Mouse (Mus musculus) embryonic facial prominence, embryonic 14.5 days (tissue): ENCODE results near the gene Sorcs2. TPM values are rescaled to one million over a fixed set of nuclear protein-coding genes. Genes with fewer than 3 reads are reported as not detected.

ENCODE experiments used
- ATAC-seq: fragments of 200-750 bp; cut with Nextera tagmentation; 2 replicates; pipeline ENCODE4 v1.8.0; 2017; ENCODE audit warnings: low read depth, moderate number of reproducible peaks, moderate TSS enrichment
- DNase-seq: peaks from one replicate; pipeline ENCODE4 v3.0.0-alpha.2; 2015; ENCODE audit warnings: low spot score
- H3K27ac ChIP-seq: fragments of 300-500 bp; sonication (generic); replicated peaks from 2 replicates; pipeline ENCODE4 v1.5.1; 2014; ENCODE audit warnings: low read depth, mild to moderate bottlenecking, low read length, moderate library complexity
- H3K27me3 ChIP-seq: fragments of 300-500 bp; sonication (generic); replicated peaks from 2 replicates; pipeline ENCODE4 v1.6.1; 2014; ENCODE audit warnings: low read length; ENCODE audit not compliant: control insufficient read depth, insufficient read depth
- H3K36me3 ChIP-seq: fragments of 300-500 bp; sonication (generic); 2 replicates; pipeline ENCODE4 v1.6.1; 2014; ENCODE audit warnings: low read length, mixed read lengths; ENCODE audit not compliant: control insufficient read depth, insufficient read depth
- H3K4me1 ChIP-seq: fragments of 300-500 bp; sonication (generic); 2 replicates; pipeline ENCODE4 v1.6.1; 2014; ENCODE audit warnings: antibody characterized with exemption, low read length; ENCODE audit not compliant: control insufficient read depth, insufficient read depth
- H3K4me2 ChIP-seq: fragments of 300-500 bp; sonication (generic); 2 replicates; pipeline ENCODE4 v1.6.1; 2014; ENCODE audit warnings: low read depth, mild to moderate bottlenecking, low read length, moderate library complexity, mixed read lengths
- H3K4me3 ChIP-seq: fragments of 300-500 bp; sonication (generic); 2 replicates; pipeline ENCODE4 v1.5.1; 2014; ENCODE audit warnings: low read depth, mild to moderate bottlenecking, low read length
- H3K9ac ChIP-seq: fragments of 300-500 bp; sonication (generic); 2 replicates; pipeline ENCODE4 v1.6.1; 2014; ENCODE audit warnings: low read depth, mild to moderate bottlenecking, low read length, moderate library complexity, mixed read lengths
- H3K9me3 ChIP-seq: fragments of 300-500 bp; sonication (generic); 2 replicates; pipeline ENCODE4 v1.6.1; 2016; ENCODE audit warnings: low read length; ENCODE audit not compliant: control insufficient read depth
- WGBS: fragments of 180-500 bp; shearing (Covaris S2); extraction: QIAGEN DNeasy Blood & Tissue Kit; methylation state at CpG from one replicate; pipeline ENCODE4 v1.1.7; 2014; 5-methylcytosine and 5-hydroxymethylcytosine counted together
- polyA plus RNA-seq: library from polyadenylated mRNA; unstranded; fragments of >200 nt; fragmentation: Nextera tagmentation; extraction: Ambion mirVana; gene quantifications from 2 replicates; pipeline ENCODE4 v1.2.1, GENCODE M21; 2014

Gene Sorcs2
- polyA plus RNA-seq, 1 experiment from 2014 or later: 21.6 TPM

DNA sequence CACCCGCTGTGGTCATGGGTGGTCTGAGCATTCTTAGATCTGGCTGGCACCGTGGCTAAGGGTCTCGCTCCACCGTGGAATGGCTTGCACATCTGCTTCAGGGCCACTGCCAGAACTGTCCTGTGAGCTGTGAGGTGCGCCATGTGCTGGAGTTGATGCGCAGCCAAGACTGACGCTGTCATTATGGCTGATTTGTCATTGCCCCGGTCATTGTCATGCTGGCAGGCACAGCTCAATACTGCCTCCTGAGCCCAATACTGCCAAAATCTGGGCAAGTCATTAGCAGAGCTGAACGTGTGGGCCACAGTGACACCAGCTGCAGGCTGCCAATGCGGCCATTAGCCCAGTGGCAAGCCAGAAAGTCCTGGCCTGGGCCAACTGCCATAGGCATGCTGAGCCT is 390.3 kb downstream of the Sorcs2 start:
- ATAC-seq (no peak), DNase-seq (no peak)
- H3K9me3 ChIP-seq: no peaks in the 10 kb centered on the region
- H3K27me3 ChIP-seq: no peaks in the 10 kb centered on the region
- no peak overlapping the region for H3K4me2 ChIP-seq
- no peak overlapping the region for H3K9ac ChIP-seq
- H3K4me1 ChIP-seq: no peaks in the 10 kb centered on the region
- H3K27ac ChIP-seq: no peak overlapping the region
- peaks cover 1% of the 10 kb centered on the region; the same call in 1 of the 2 replicates for H3K36me3 ChIP-seq
- WGBS: 78% methylated on average over 10 of the region's 10 CpGs
- no peak overlapping the region for H3K4me3 ChIP-seq

DNA sequence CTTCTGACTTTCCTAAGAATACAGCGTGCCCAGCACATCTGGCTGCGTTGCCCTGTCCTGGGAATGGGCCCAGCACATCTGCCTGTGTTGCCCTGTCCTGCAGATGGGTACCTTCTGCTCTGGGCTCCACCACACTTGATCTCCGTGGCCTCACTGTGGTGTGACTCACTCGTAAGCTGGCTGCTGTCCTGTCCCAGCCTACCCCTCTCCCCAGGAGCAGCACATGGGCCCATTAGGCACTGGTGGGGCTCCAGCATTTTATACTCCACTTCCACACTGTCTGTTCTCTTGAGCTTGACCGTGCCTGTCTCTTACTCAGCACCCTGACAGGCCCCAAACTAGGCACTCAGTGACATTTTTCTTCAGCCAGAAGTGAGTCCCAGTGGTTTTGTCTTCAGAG is 391.4 kb downstream of the Sorcs2 start:
- WGBS: 78% methylated on average over 5 of the region's 5 CpGs
- no peak overlapping the region for H3K4me2 ChIP-seq
- H3K27ac ChIP-seq: no peak overlapping the region
- no peaks in the 10 kb centered on the region for H3K9me3 ChIP-seq
- no peaks in the 10 kb centered on the region for H3K27me3 ChIP-seq
- no peak for DNase-seq
- peaks cover 12% of the 10 kb centered on the region for H3K36me3 ChIP-seq
- H3K4me1 ChIP-seq: no peaks in the 10 kb centered on the region
- no peak overlapping the region for H3K9ac ChIP-seq
- H3K4me3 ChIP-seq: no peak overlapping the region
- ATAC-seq: no peak

DNA sequence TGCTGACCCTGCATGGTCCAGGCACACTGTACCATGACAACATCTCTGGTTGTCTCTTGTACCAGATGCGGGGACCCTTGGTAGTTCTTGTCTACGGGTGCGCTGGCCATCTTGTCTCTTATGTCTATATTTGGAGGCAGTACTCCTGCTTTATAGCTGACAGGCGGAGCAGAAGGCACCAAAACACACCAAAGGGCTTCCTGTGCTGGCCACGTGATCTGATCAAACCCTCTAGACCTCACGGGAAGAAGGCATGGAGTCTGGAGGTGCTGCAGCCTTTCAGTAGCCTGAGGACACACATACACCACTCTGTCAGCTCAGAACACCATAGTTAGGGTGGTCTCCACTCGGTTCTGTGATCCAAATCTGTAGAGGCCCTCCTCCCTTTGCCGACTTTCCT is 391.8 kb downstream of the Sorcs2 start:
- DNase-seq (no peak), ATAC-seq (no peak)
- WGBS: 75% methylated on average over 8 of the region's 8 CpGs
- H3K9ac ChIP-seq: no peak overlapping the region
- no peak overlapping the region for H3K4me2 ChIP-seq
- H3K9me3 ChIP-seq: no peaks in the 10 kb centered on the region
- H3K4me3 ChIP-seq: no peak overlapping the region
- peaks cover 17% of the 10 kb centered on the region for H3K36me3 ChIP-seq
- H3K27ac ChIP-seq: no peak overlapping the region
- no peaks in the 10 kb centered on the region for H3K4me1 ChIP-seq
- no peaks in the 10 kb centered on the region for H3K27me3 ChIP-seq

DNA sequence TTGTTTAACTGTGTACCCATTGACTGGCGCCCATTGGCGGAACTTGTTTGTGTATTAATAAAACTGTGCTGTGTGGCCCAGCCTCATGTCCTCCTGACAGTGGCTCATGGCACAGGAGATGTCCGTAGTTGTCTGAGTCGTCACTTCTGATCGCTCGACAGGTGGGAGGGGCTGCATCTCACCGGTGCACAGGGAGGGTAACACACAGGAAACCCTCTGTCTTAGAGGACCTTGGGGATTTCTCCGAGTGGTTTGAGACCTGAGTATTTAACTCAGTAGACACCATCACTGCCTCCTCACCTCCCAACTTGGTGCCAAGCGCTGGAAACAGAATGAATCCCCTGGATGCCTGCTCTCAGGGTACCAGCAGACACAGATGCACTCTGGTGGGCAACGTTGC is 394.1 kb downstream of the Sorcs2 start:
- H3K4me3 ChIP-seq: no peak overlapping the region
- DNase-seq (no peak), ATAC-seq (no peak)
- 82% methylated on average over 10 of the region's 10 CpGs for WGBS
- no peak overlapping the region for H3K27ac ChIP-seq
- no peak overlapping the region for H3K4me2 ChIP-seq
- H3K9ac ChIP-seq: no peak overlapping the region
- no peaks in the 10 kb centered on the region for H3K9me3 ChIP-seq
- H3K4me1 ChIP-seq: no peaks in the 10 kb centered on the region
- H3K36me3 ChIP-seq: peaks cover 35% of the 10 kb centered on the region
- H3K27me3 ChIP-seq: no peaks in the 10 kb centered on the region

GRCm38 (mm10) chr5:35989986-35990735 is 407.8 kb downstream of the Sorcs2 start:
- Histone ChIP-seq H3K9ac (no peak overlapping the region), H3K4me1 (no peaks in the 10 kb centered on the region), H3K27ac (no peak overlapping the region), H3K4me3 (no peak overlapping the region), H3K27me3 (no peaks in the 10 kb centered on the region), H3K36me3 (peaks cover 76% of the 10 kb centered on the region), H3K9me3 (no peaks in the 10 kb centered on the region), H3K4me2 (no peak overlapping the region)
- DNase-seq: no peak
- 81% methylated on average over 11 of the region's 11 CpGs for WGBS
- ATAC-seq: no peak

- WGBS: 70% methylated on average over 6 of the region's 6 CpGs
- Histone ChIP-seq H3K4me3 (no peak overlapping the region), H3K4me2 (no peak overlapping the region), H3K9me3 (no peaks in the 10 kb centered on the region), H3K27ac (no peak overlapping the region), H3K36me3 (peaks cover 79% of the 10 kb centered on the region), H3K27me3 (no peaks in the 10 kb centered on the region), H3K9ac (no peak overlapping the region), H3K4me1 (no peaks in the 10 kb centered on the region)
- DNase-seq (no peak), ATAC-seq (no peak)
Measured at GRCm38 (mm10) chr5:35989506-35989905, 408.4 kb downstream of the Sorcs2 start.

GRCm38 (mm10) chr5:35988085-35988484 is 409.9 kb downstream of the Sorcs2 start:
- DNase-seq (no peak), ATAC-seq (no peak)
- 91% methylated on average over 8 of the region's 8 CpGs for WGBS
- Histone ChIP-seq H3K27me3 (no peaks in the 10 kb centered on the region), H3K36me3 (peaks cover 83% of the 10 kb centered on the region), H3K9me3 (no peaks in the 10 kb centered on the region), H3K4me1 (no peaks in the 10 kb centered on the region), H3K27ac (no peak overlapping the region), H3K4me2 (no peak overlapping the region), H3K9ac (no peak overlapping the region), H3K4me3 (no peak overlapping the region)

DNA sequence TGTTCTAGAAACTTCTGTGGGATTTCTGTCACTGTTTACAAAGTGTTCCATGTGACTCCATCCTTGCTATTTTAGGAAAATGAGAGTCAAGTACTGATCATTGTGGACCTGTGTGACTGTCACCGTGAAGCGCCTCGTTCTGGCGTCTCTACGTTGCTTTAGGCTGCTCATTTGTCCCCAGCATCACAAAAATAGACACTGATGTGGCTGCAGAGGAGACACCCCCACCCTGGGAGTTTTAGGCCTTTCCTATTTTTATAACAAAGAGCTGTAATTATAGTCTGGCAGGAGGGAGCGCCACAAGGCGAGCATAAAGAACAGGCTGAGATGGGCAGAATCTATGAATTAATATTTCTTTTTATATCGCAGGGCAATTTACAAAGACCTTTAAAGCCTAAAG is 412.3 kb downstream of the Sorcs2 start:
- Histone ChIP-seq H3K9ac (no peak overlapping the region), H3K27ac (0 out of 2 replicates have a peak overlapping the region, but pooled peaks have one; percentile 1), H3K4me2 (no peak overlapping the region), H3K4me1 (peaks cover 6% of the 10 kb centered on the region; the same call in 1 of the 2 replicates), H3K27me3 (no peaks in the 10 kb centered on the region), H3K9me3 (no peaks in the 10 kb centered on the region), H3K4me3 (no peak overlapping the region), H3K36me3 (peaks cover 80% of the 10 kb centered on the region)
- DNase-seq (peak; percentile 16), ATAC-seq (peak; percentile 51)
- 81% methylated on average over 8 of the region's 8 CpGs for WGBS

- H3K4me3 ChIP-seq: no peak overlapping the region
- H3K4me1 ChIP-seq: peaks cover 15% of the 10 kb centered on the region; the same call in 1 of the 2 replicates
- DNase-seq: peak; percentile 69
- peak; percentile 49; the same call in 1 of the 2 replicates for ATAC-seq
- H3K36me3 ChIP-seq: peaks cover 72% of the 10 kb centered on the region
- WGBS: 38% methylated on average over 4 of the region's 4 CpGs
- 0 out of 2 replicates have a peak overlapping the region, but pooled peaks have one; percentile 35 for H3K27ac ChIP-seq
- no peak overlapping the region for H3K9ac ChIP-seq
- H3K4me2 ChIP-seq: no peak overlapping the region
- no peaks in the 10 kb centered on the region for H3K27me3 ChIP-seq
- no peaks in the 10 kb centered on the region for H3K9me3 ChIP-seq
Measured at GRCm38 (mm10) chr5:35981976-35982375, 416.0 kb downstream of the Sorcs2 start.
